Mouse (Mus musculus): ENCODE measurements around the gene Gm49661. TPM values are rescaled to one million over a fixed set of nuclear protein-coding genes. Genes with fewer than 3 reads are reported as not detected.
A peak's percentile ranks its signal among the peaks of the same experiment; 100 is the strongest.

Gm49661 gene
- polyA plus RNA-seq, 1 experiment from 2014 or later = 0.45 TPM

DNA sequence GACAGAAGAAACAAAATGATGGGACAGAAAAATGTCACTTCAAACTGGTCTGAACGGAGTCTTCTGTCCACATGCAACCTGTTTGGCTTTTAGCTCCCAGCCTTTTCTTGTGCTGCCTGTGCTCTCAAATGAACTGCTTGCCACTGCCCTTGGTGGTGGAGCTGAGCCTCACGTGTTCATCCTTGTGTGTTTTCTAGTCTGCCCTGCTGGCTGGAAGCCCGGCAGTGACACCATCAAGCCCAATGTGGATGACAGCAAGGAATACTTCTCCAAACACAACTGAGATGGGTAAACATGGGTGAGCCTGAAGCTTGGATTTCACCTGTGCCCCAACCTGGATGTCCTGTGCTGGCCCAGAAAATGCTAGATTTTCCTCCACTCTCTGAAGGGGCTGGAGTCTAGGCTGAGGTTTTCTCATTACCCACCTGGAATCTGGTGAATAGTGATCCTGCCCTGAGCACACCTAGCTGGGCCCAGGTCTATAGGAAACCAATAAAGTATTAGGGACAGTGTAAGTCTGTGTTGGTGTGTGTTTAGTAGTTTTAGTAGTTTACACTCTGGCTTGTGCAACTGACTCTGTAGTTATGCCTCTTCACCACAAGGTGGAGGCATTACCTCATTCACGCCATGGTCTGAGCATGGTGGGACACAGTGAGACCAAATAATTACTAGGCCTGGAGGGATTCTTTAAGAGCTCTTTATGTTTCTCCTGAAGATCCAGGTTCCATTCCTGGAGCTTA lies 4.7 kb upstream of the Gm49661 start:
- 65% methylated on average over 4 of the region's 4 CpGs for WGBS (ENCODE audit: insufficient replicate concordance)
- Histone ChIP-seq H3K9ac (ENCODE audit: low read depth, low read length) (peak overlapping the region; percentile 37), H3K4me1 (ENCODE audit: control insufficient read depth, low read depth, low read length) (peaks cover 75% of the 10 kb centered on the region), H3K27me3 (ENCODE audit: control insufficient read depth, insufficient read depth, low read depth, low read length) (peaks cover 7% of the 10 kb centered on the region), H3K9me3 (replicated peaks; ENCODE audit: control insufficient read depth, low read length) (no peaks in the 10 kb centered on the region), H3K4me3 (ENCODE audit: low read depth, low read length) (peak overlapping the region; percentile 75), H3K4me2 (ENCODE audit: low read depth, low read length) (peak overlapping the region; percentile 98), H3K36me3 (ENCODE audit: control insufficient read depth, insufficient read depth) (peaks cover 44% of the 10 kb centered on the region), H3K27ac (ENCODE audit: low read length) (peak overlapping the region; percentile 97)
- ATAC-seq (ENCODE audit: low read depth) = no peak

DNA sequence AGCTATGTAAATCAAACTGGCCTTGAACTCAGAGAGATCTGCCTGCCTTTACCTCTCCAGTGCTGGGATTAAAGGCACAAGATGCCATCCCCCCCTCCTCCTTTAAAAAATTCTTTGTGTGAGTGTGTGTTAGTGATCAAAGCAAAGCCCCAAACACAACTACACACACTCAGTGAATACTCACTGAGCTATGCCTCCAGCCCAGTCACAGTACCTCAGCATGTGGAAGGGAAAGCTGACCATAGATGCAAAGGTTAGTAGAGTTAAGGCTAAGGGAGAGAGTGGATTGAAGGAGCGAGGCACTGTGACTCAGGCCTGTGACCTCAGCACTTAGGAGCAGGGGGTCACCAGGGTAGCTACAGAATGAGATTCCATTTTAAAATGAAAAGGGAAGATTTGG lies 3.8 kb upstream of the Gm49661 start:
- Histone ChIP-seq H3K4me1 (ENCODE audit: control insufficient read depth, low read depth, low read length) (peaks cover 72% of the 10 kb centered on the region), H3K36me3 (ENCODE audit: control insufficient read depth, insufficient read depth) (peaks cover 44% of the 10 kb centered on the region), H3K27ac (ENCODE audit: low read length) (peak overlapping the region; percentile 97), H3K4me3 (ENCODE audit: low read depth, low read length) (peak overlapping the region; percentile 75), H3K9ac (ENCODE audit: low read depth, low read length) (peak overlapping the region; percentile 80), H3K27me3 (ENCODE audit: control insufficient read depth, insufficient read depth, low read depth, low read length) (no peaks in the 10 kb centered on the region; the same call in 1 of the 2 replicates), H3K4me2 (ENCODE audit: low read depth, low read length) (peak overlapping the region; percentile 98), H3K9me3 (replicated peaks; ENCODE audit: control insufficient read depth, low read length) (no peaks in the 10 kb centered on the region)
- 87% methylated on average over 1 of the region's 1 CpGs for WGBS (ENCODE audit: insufficient replicate concordance)
- ATAC-seq (ENCODE audit: low read depth) = no peak

GRCm38 (mm10) chr8:84970913-84971312 lies 1.7 kb upstream of the Gm49661 start:
- H3K4me1 ChIP-seq (ENCODE audit: control insufficient read depth, low read depth, low read length) = peaks cover 73% of the 10 kb centered on the region
- WGBS (ENCODE audit: insufficient replicate concordance) = 19% methylated on average over 5 of the region's 5 CpGs
- peak overlapping the region; percentile 97 for H3K27ac ChIP-seq (ENCODE audit: low read length)
- H3K9ac ChIP-seq (ENCODE audit: low read depth, low read length) = peak overlapping the region; percentile 84
- no peaks in the 10 kb centered on the region for H3K9me3 ChIP-seq (replicated peaks; ENCODE audit: control insufficient read depth, low read length)
- peak overlapping the region; percentile 75 for H3K4me3 ChIP-seq (ENCODE audit: low read depth, low read length)
- peaks cover 44% of the 10 kb centered on the region for H3K36me3 ChIP-seq (ENCODE audit: control insufficient read depth, insufficient read depth)
- H3K4me2 ChIP-seq (ENCODE audit: low read depth, low read length) = peak overlapping the region; percentile 98
- no peaks in the 10 kb centered on the region for H3K27me3 ChIP-seq (ENCODE audit: control insufficient read depth, insufficient read depth, low read depth, low read length)
- peak; percentile 84 for ATAC-seq (ENCODE audit: low read depth)

DNA sequence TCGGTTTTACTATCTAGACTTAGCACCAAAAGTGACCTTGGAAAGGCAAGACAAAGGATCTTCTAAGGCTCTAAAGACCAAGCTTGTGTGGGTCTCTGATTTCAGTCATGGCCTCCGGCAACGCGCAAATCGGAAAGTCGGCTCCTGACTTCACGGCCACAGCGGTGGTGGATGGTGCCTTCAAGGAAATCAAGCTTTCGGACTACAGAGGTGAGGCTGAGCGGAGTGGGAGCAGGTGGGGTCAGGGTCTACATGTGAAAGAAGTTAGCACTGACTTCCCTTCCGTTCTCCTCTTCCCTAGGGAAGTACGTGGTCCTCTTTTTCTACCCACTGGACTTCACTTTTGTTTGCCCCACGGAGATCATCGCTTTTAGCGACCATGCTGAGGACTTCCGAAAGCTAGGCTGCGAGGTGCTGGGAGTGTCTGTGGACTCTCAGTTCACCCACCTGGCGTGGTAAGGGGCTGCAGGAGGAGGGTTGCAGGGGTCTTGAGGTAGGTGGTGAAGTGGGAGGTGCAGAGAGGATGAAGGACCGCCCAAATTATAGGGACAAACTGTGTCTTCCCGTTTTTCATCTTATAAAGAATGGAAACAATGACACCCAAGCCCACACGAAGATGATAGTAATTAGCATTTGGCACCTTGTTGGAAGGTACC lies 1.0 kb upstream of the Gm49661 start:
- Histone ChIP-seq H3K27ac (ENCODE audit: low read length) (peak overlapping the region; percentile 97), H3K4me1 (ENCODE audit: control insufficient read depth, low read depth, low read length) (peaks cover 66% of the 10 kb centered on the region), H3K4me3 (ENCODE audit: low read depth, low read length) (peak overlapping the region; percentile 75), H3K4me2 (ENCODE audit: low read depth, low read length) (peak overlapping the region; percentile 88), H3K36me3 (ENCODE audit: control insufficient read depth, insufficient read depth) (peaks cover 44% of the 10 kb centered on the region), H3K9ac (ENCODE audit: low read depth, low read length) (peak overlapping the region; percentile 84), H3K9me3 (replicated peaks; ENCODE audit: control insufficient read depth, low read length) (no peaks in the 10 kb centered on the region), H3K27me3 (ENCODE audit: control insufficient read depth, insufficient read depth, low read depth, low read length) (no peaks in the 10 kb centered on the region)
- 4% methylated on average over 21 of the region's 21 CpGs for WGBS (ENCODE audit: insufficient replicate concordance)
- ATAC-seq (ENCODE audit: low read depth) = no peak

GRCm38 (mm10) chr8:84968650-84969049 lies 583 bp downstream of the Gm49661 start:
- peaks cover 56% of the 10 kb centered on the region for H3K4me1 ChIP-seq (ENCODE audit: control insufficient read depth, low read depth, low read length)
- H3K27ac ChIP-seq (ENCODE audit: low read length) = peak overlapping the region; percentile 97
- no peaks in the 10 kb centered on the region for H3K27me3 ChIP-seq (ENCODE audit: control insufficient read depth, insufficient read depth, low read depth, low read length)
- H3K36me3 ChIP-seq (ENCODE audit: control insufficient read depth, insufficient read depth) = peaks cover 33% of the 10 kb centered on the region
- ATAC-seq (ENCODE audit: low read depth) = no peak
- peak overlapping the region; percentile 84 for H3K9ac ChIP-seq (ENCODE audit: low read depth, low read length)
- H3K9me3 ChIP-seq (replicated peaks; ENCODE audit: control insufficient read depth, low read length) = no peaks in the 10 kb centered on the region
- 6% methylated on average over 2 of the region's 2 CpGs for whole genome bisulfite sequencing (ENCODE audit: insufficient replicate concordance)
- H3K4me3 ChIP-seq (ENCODE audit: low read depth, low read length) = peak overlapping the region; percentile 75
- peak overlapping the region; percentile 88 for H3K4me2 ChIP-seq (ENCODE audit: low read depth, low read length)

- Histone ChIP-seq H3K4me2 (ENCODE audit: low read depth, low read length) (peak overlapping the region; percentile 88), H3K36me3 (ENCODE audit: control insufficient read depth, insufficient read depth) (peaks cover 27% of the 10 kb centered on the region), H3K4me1 (ENCODE audit: control insufficient read depth, low read depth, low read length) (peaks cover 47% of the 10 kb centered on the region), H3K4me3 (ENCODE audit: low read depth, low read length) (no peak overlapping the region), H3K27me3 (ENCODE audit: control insufficient read depth, insufficient read depth, low read depth, low read length) (no peaks in the 10 kb centered on the region), H3K9me3 (replicated peaks; ENCODE audit: control insufficient read depth, low read length) (no peaks in the 10 kb centered on the region), H3K27ac (ENCODE audit: low read length) (peak overlapping the region; percentile 97), H3K9ac (ENCODE audit: low read depth, low read length) (no peak overlapping the region; the same call in 1 of the 2 replicates)
- WGBS (ENCODE audit: insufficient replicate concordance) = 82% methylated on average over 13 of the region's 13 CpGs
- no peak for ATAC-seq (ENCODE audit: low read depth)
Observed at GRCm38 (mm10) chr8:84967532-84968304, 1.5 kb downstream of the Gm49661 start.

GRCm38 (mm10) chr8:84966603-84967002 lies 2.6 kb downstream of the Gm49661 start:
- peaks cover 16% of the 10 kb centered on the region for H3K36me3 ChIP-seq (ENCODE audit: control insufficient read depth, insufficient read depth)
- H3K4me2 ChIP-seq (ENCODE audit: low read depth, low read length) = peak overlapping the region; percentile 46
- H3K27me3 ChIP-seq (ENCODE audit: control insufficient read depth, insufficient read depth, low read depth, low read length) = no peaks in the 10 kb centered on the region
- H3K4me3 ChIP-seq (ENCODE audit: low read depth, low read length) = peak overlapping the region; percentile 79
- ATAC-seq (ENCODE audit: low read depth) = no peak
- 14% methylated on average over 3 of the region's 3 CpGs for WGBS (ENCODE audit: insufficient replicate concordance)
- H3K9me3 ChIP-seq (replicated peaks; ENCODE audit: control insufficient read depth, low read length) = no peaks in the 10 kb centered on the region
- H3K27ac ChIP-seq (ENCODE audit: low read length) = peak overlapping the region; percentile 97
- H3K9ac ChIP-seq (ENCODE audit: low read depth, low read length) = peak overlapping the region; percentile 41
- peaks cover 37% of the 10 kb centered on the region for H3K4me1 ChIP-seq (ENCODE audit: control insufficient read depth, low read depth, low read length)

DNA sequence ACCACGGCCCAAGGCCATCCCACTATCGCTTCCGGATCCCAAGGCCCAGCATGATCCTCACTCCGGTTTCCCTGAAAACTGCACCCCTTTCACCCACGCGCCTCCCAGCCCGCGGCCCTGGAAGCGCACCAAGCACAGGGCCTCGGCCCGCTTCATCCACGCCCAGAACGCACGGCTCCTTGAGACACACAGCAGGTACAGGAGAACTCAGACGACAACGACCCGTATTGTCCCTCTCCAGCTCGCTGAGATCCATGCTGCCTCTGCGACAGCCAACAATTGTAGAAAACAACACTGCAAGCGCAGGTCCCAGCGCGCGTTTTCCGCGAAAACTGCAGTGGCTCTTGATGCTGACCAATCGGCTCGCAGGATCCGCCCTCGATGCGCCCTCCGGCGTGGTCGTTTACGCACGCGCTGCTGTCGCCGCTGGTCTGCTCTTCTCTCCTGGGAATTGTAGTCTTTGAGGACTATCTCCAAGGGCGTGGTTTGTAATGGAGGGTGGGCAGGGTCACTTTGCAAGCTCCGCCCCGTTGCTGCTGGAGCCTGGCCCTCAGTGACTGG lies 3.4 kb downstream of the Gm49661 start:
- no peaks in the 10 kb centered on the region for H3K27me3 ChIP-seq (ENCODE audit: control insufficient read depth, insufficient read depth, low read depth, low read length)
- H3K4me3 ChIP-seq (ENCODE audit: low read depth, low read length) = peak overlapping the region; percentile 79
- peak overlapping the region; percentile 78 for H3K9ac ChIP-seq (ENCODE audit: low read depth, low read length)
- H3K4me2 ChIP-seq (ENCODE audit: low read depth, low read length) = peak overlapping the region; percentile 84
- H3K27ac ChIP-seq (ENCODE audit: low read length) = peak overlapping the region; percentile 97
- no peaks in the 10 kb centered on the region for H3K9me3 ChIP-seq (replicated peaks; ENCODE audit: control insufficient read depth, low read length)
- H3K36me3 ChIP-seq (ENCODE audit: control insufficient read depth, insufficient read depth) = peaks cover 14% of the 10 kb centered on the region
- WGBS (ENCODE audit: insufficient replicate concordance) = under 1% methylated on average over 41 of the region's 41 CpGs
- ATAC-seq (ENCODE audit: low read depth) = peak; percentile 81
- H3K4me1 ChIP-seq (ENCODE audit: control insufficient read depth, low read depth, low read length) = peaks cover 36% of the 10 kb centered on the region
